Mouse (Mus musculus) liver, embryonic 16.5 days (tissue): ENCODE results near the gene Gm1123. TPM values are rescaled to one million over a fixed set of nuclear protein-coding genes. Genes with fewer than 3 reads are reported as not detected.

Experiments
- ATAC-seq: fragments of 200-750 bp; cut with Nextera tagmentation; 2 replicates; pipeline ENCODE4 v1.8.0; 2017; ENCODE audit warnings: low read depth, mild to moderate bottlenecking, moderate number of reproducible peaks, moderate library complexity
- H3K27ac ChIP-seq: fragments of 300-500 bp; sonication (generic); 2 replicates; pipeline ENCODE4 v1.5.1; 2014; ENCODE audit warnings: mild to moderate bottlenecking, low read length
- H3K27me3 ChIP-seq: fragments of 300-500 bp; sonication (generic); 2 replicates; pipeline ENCODE4 v1.6.1; 2014; ENCODE audit warnings: low read depth, low read length, mixed read lengths; ENCODE audit not compliant: control insufficient read depth, insufficient read depth
- H3K36me3 ChIP-seq: fragments of 300-500 bp; sonication (generic); 2 replicates; pipeline ENCODE4 v1.6.1; 2014; ENCODE audit warnings: mild to moderate bottlenecking; ENCODE audit not compliant: control insufficient read depth, insufficient read depth
- H3K4me1 ChIP-seq: fragments of 300-500 bp; sonication (generic); 2 replicates; pipeline ENCODE4 v1.6.1; 2014; ENCODE audit warnings: low read depth, low read length, mixed read lengths; ENCODE audit not compliant: control insufficient read depth
- H3K4me2 ChIP-seq: fragments of 300-500 bp; sonication (generic); 2 replicates; pipeline ENCODE4 v1.6.1; 2014; ENCODE audit warnings: low read depth, low read length, mixed read lengths
- H3K4me3 ChIP-seq: fragments of 300-500 bp; sonication (generic); 2 replicates; pipeline ENCODE4 v1.5.1; 2014; ENCODE audit warnings: low read depth, mild to moderate bottlenecking, low read length
- H3K9ac ChIP-seq: fragments of 300-500 bp; sonication (generic); 2 replicates; pipeline ENCODE4 v1.6.1; 2014; ENCODE audit warnings: low read depth, low read length
- H3K9me3 ChIP-seq: fragments of 300-500 bp; sonication (generic); replicated peaks from 2 replicates; pipeline ENCODE4 v1.6.1; 2016; ENCODE audit warnings: low read length; ENCODE audit not compliant: control insufficient read depth
- WGBS: fragments of 180-500 bp; shearing (Covaris S2); extraction: QIAGEN DNeasy Blood & Tissue Kit; methylation state at CpG from one replicate; pipeline ENCODE4 v1.1.7; 2014; ENCODE audit not compliant: insufficient replicate concordance; 5-methylcytosine and 5-hydroxymethylcytosine counted together
- polyA plus RNA-seq: library from polyadenylated mRNA; unstranded; fragments of >200 nt; fragmentation: Nextera tagmentation; extraction: Ambion mirVana; gene quantifications from 2 replicates; pipeline ENCODE4 v1.2.1, GENCODE M21; 2015

Gm1123 gene
- polyA plus RNA-seq, 1 experiment from 2014 or later, result 0.15 TPM

- Histone ChIP-seq H3K27me3 (peaks cover 66% of the 10 kb centered on the region), H3K27ac (no peak overlapping the region), H3K9ac (no peak overlapping the region), H3K36me3 (no peaks in the 10 kb centered on the region), H3K9me3 (no peaks in the 10 kb centered on the region), H3K4me3 (peak overlapping the region; percentile 40), H3K4me1 (no peaks in the 10 kb centered on the region), H3K4me2 (peak overlapping the region; percentile 46)
- ATAC-seq, result no peak
- under 1% methylated on average over 40 of the region's 40 CpGs for WGBS
Observed at GRCm38 (mm10) chr9:98973101-98973521, 62.4 kb downstream of the Gm1123 start.

GRCm38 (mm10) chr9:98965084-98965483 is 70.4 kb downstream of the Gm1123 start:
- peaks cover 70% of the 10 kb centered on the region for H3K27me3 ChIP-seq
- H3K9me3 ChIP-seq, result no peaks in the 10 kb centered on the region
- no peak overlapping the region for H3K4me2 ChIP-seq
- WGBS, result 4% methylated on average over 18 of the region's 18 CpGs
- no peak overlapping the region for H3K4me3 ChIP-seq
- H3K27ac ChIP-seq, result no peak overlapping the region
- no peak overlapping the region for H3K9ac ChIP-seq
- no peaks in the 10 kb centered on the region for H3K4me1 ChIP-seq
- no peaks in the 10 kb centered on the region for H3K36me3 ChIP-seq
- no peak for ATAC-seq

- Histone ChIP-seq H3K4me1 (no peaks in the 10 kb centered on the region), H3K4me2 (no peak overlapping the region), H3K9me3 (no peaks in the 10 kb centered on the region), H3K9ac (no peak overlapping the region), H3K4me3 (no peak overlapping the region), H3K27me3 (peaks cover 79% of the 10 kb centered on the region), H3K27ac (no peak overlapping the region), H3K36me3 (no peaks in the 10 kb centered on the region)
- 5% methylated on average over 18 of the region's 18 CpGs for WGBS
- no peak for ATAC-seq
Observed at GRCm38 (mm10) chr9:98963661-98964060, 71.9 kb downstream of the Gm1123 start.

GRCm38 (mm10) chr9:98962478-98963142 is 72.9 kb downstream of the Gm1123 start:
- no peak overlapping the region for H3K27ac ChIP-seq
- WGBS, result 2% methylated on average over 20 of the region's 20 CpGs
- no peak for ATAC-seq
- no peak overlapping the region for H3K4me3 ChIP-seq
- no peaks in the 10 kb centered on the region for H3K4me1 ChIP-seq
- peaks cover 89% of the 10 kb centered on the region for H3K27me3 ChIP-seq
- no peak overlapping the region for H3K4me2 ChIP-seq
- H3K36me3 ChIP-seq, result no peaks in the 10 kb centered on the region
- no peaks in the 10 kb centered on the region for H3K9me3 ChIP-seq
- H3K9ac ChIP-seq, result no peak overlapping the region

GRCm38 (mm10) chr9:98961591-98962477 is 73.7 kb downstream of the Gm1123 start:
- WGBS, result 8% methylated on average over 22 of the region's 22 CpGs
- H3K4me3 ChIP-seq, result no peak overlapping the region
- H3K27ac ChIP-seq, result no peak overlapping the region
- no peaks in the 10 kb centered on the region for H3K9me3 ChIP-seq
- H3K4me1 ChIP-seq, result no peaks in the 10 kb centered on the region
- peaks cover 90% of the 10 kb centered on the region for H3K27me3 ChIP-seq
- ATAC-seq, result no peak
- no peak overlapping the region for H3K4me2 ChIP-seq
- H3K9ac ChIP-seq, result no peak overlapping the region
- H3K36me3 ChIP-seq, result no peaks in the 10 kb centered on the region

GRCm38 (mm10) chr9:98960348-98960747 is 75.2 kb downstream of the Gm1123 start:
- no peak overlapping the region for H3K9ac ChIP-seq
- no peak overlapping the region for H3K4me3 ChIP-seq
- H3K4me1 ChIP-seq, result peaks cover 3% of the 10 kb centered on the region
- peaks cover 98% of the 10 kb centered on the region for H3K27me3 ChIP-seq
- no peaks in the 10 kb centered on the region for H3K9me3 ChIP-seq
- 19% methylated on average over 5 of the region's 5 CpGs for WGBS
- no peaks in the 10 kb centered on the region for H3K36me3 ChIP-seq
- no peak for ATAC-seq
- no peak overlapping the region for H3K4me2 ChIP-seq
- no peak overlapping the region for H3K27ac ChIP-seq

- Histone ChIP-seq H3K4me2 (no peak overlapping the region), H3K9ac (no peak overlapping the region), H3K27ac (no peak overlapping the region), H3K27me3 (peaks cover 98% of the 10 kb centered on the region), H3K36me3 (no peaks in the 10 kb centered on the region), H3K4me3 (no peak overlapping the region), H3K9me3 (no peaks in the 10 kb centered on the region), H3K4me1 (peaks cover 6% of the 10 kb centered on the region)
- ATAC-seq, result no peak
- WGBS, result 27% methylated on average over 3 of the region's 3 CpGs
Observed at GRCm38 (mm10) chr9:98959851-98960250, 75.7 kb downstream of the Gm1123 start.

- Histone ChIP-seq H3K27ac (no peak overlapping the region), H3K9ac (no peak overlapping the region), H3K27me3 (peaks cover 99% of the 10 kb centered on the region), H3K4me3 (no peak overlapping the region), H3K4me2 (no peak overlapping the region), H3K36me3 (no peaks in the 10 kb centered on the region), H3K9me3 (no peaks in the 10 kb centered on the region), H3K4me1 (peaks cover 8% of the 10 kb centered on the region)
- 4% methylated on average over 6 of the region's 6 CpGs for WGBS
- ATAC-seq, result no peak
Observed at GRCm38 (mm10) chr9:98958628-98959027, 76.9 kb downstream of the Gm1123 start.

- Histone ChIP-seq H3K9me3 (no peaks in the 10 kb centered on the region), H3K4me3 (no peak overlapping the region), H3K27ac (no peak overlapping the region), H3K36me3 (no peaks in the 10 kb centered on the region), H3K27me3 (peaks cover 99% of the 10 kb centered on the region), H3K9ac (no peak overlapping the region), H3K4me2 (no peak overlapping the region), H3K4me1 (peaks cover 8% of the 10 kb centered on the region)
- WGBS, result 1% methylated on average over 23 of the region's 23 CpGs
- no peak for ATAC-seq
Observed at GRCm38 (mm10) chr9:98957751-98958351, 77.7 kb downstream of the Gm1123 start.
